Mouse (Mus musculus): ENCODE measurements around the gene Platr25.
"Not testable (repeated sequence)": the region's sequence is repeated elsewhere in the genome, so short reads cannot be mapped to it uniquely, and the experiment has no call there.

GRCm38 (mm10) chr13:62712611-62713010 lies 47.9 kb downstream of the Platr25 start:
- not testable (repeated sequence) for TF ChIP-seq CTCF (IDR thresholded peaks at IDR 0.05; ENCODE audit: borderline replicate concordance, extremely low read depth, insufficient read depth, insufficient read length); POLR2A (IDR thresholded peaks at IDR 0.05; ENCODE audit: borderline replicate concordance, extremely low read depth, insufficient read depth, insufficient read length, poor library complexity, severe bottlenecking)
